Mouse (Mus musculus) ovary, adult 2 months (tissue): ENCODE data around the gene Tnnt3. TPM values are rescaled to one million over a fixed set of nuclear protein-coding genes. Genes with fewer than 3 reads are reported as not detected.

Experiments
- polyA plus RNA-seq: library from polyadenylated mRNA; depleted of rRNA; stranded (reverse); fragments of >200 nt; gene quantifications from 2 replicates; pipeline ENCODE4 v1.2.3, GENCODE M21; 2012; rRNA removed

Tnnt3 gene
- 1.6 and 4.3 TPM in 2 replicates for polyA plus RNA-seq

GRCm38 (mm10) chr7:142498575-142498974 lies at the start of gene Tnnt3:
Tnnt3 (plus strand) TSS chr7:142498836.

GRCm38 (mm10) chr7:142460636-142461077 lies 38.0 kb upstream of the Tnnt3 start, which contains the start of gene Lsp1:
Lsp1 (plus strand) TSS chr7:142460809.

GRCm38 (mm10) chr7:142532671-142533058 lies 34.0 kb downstream of the Tnnt3 start, which contains the start of gene Mrpl23:
Mrpl23 (plus strand) TSS chr7:142532686.

Other genes with a start within 250 kb of the Tnnt3 start
- gene Gm2431, start 240.5 kb upstream of the Tnnt3 start, polyA plus RNA-seq, result not detected in 2 replicates
- gene Gm4559, start 224.5 kb upstream of the Tnnt3 start, polyA plus RNA-seq, result not detected in 2 replicates
- not detected in 2 replicates for gene Krtap5-1, start 201.7 kb upstream of the Tnnt3 start, polyA plus RNA-seq
- not detected in 2 replicates for gene Krtap5-4, start 195.3 kb upstream of the Tnnt3 start, polyA plus RNA-seq
- gene Ifitm10, start 125.1 kb upstream of the Tnnt3 start, polyA plus RNA-seq, result 5.0 and 5.6 TPM in 2 replicates
- 0.52 and 2.4 TPM in 2 replicates for gene Gm49369, start 116.2 kb upstream of the Tnnt3 start, polyA plus RNA-seq
- 813 and 888 TPM in 2 replicates for gene Ctsd, start 110.8 kb upstream of the Tnnt3 start, polyA plus RNA-seq
- 2.1 and 7.7 TPM in 2 replicates for gene Syt8, start 64.0 kb upstream of the Tnnt3 start, polyA plus RNA-seq
- 6.2 and 8.1 TPM in 2 replicates for gene Tnni2, start 57.0 kb upstream of the Tnnt3 start, polyA plus RNA-seq
- 134 and 175 TPM in 2 replicates for gene Lsp1, start 38.0 kb upstream of the Tnnt3 start, polyA plus RNA-seq
- 19.4 and 24.4 TPM in 2 replicates for gene Mrpl23, start 33.9 kb downstream of the Tnnt3 start, polyA plus RNA-seq
- gene Igf2, start 168.0 kb downstream of the Tnnt3 start, polyA plus RNA-seq, result 43.7 and 48.8 TPM in 2 replicates
- gene Gm49394, start 171.1 kb downstream of the Tnnt3 start, polyA plus RNA-seq, result not detected in 2 replicates
- gene Ins2, start 244.5 kb downstream of the Tnnt3 start, polyA plus RNA-seq, result not detected in 2 replicates